ENCODE assay signal across 12 mouse cellular contexts in the genomic region with DNA sequence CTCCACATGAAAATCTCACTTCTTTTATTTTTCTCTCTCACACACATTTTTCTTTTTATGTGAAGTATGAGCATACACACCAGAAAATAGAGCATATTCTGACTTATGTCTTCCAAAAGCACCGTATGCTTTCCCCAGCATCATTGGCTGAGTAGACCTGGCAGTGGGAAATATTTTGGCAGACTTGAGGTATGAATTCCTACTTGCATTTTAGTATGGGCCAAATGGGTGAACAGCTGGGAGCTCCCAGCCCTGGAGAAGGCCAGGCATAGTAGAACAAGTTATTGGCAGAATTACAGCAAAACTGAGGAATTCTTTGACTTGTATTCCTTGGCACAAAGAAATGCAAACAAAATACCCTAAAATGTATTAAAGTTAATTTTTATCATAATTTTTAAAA.
A peak's percentile ranks its signal among the peaks of the same experiment; 100 is the strongest.
DNase-seq lines count a peak whose midpoint lies in the region; ATAC-seq and TF ChIP-seq lines count a peak whose summit lies in the region.
"Had no signal": no experiment of that assay in that cellular context is flagged by ENCODE, and none has a peak within 500 bp of the region (broad histone marks: within the 10 kb centered on the region; RNA-seq: fewer than 3 reads in every experiment).

No protein-coding gene starts in this region.

- H3K4me3 ChIP-seq in midbrain, postnatal 0 days (ENCODE audit: low read depth, low read length) = no peak overlapping the region
- H3K4me3 ChIP-seq in midbrain, embryonic 11.5 days (ENCODE audit: low read depth, low read length) = no peak overlapping the region
- H3K4me3 ChIP-seq: heart, embryonic 10.5 days; megakaryocyte, embryonic 14.5 days had no signal

- H3K9ac ChIP-seq in midbrain, postnatal 0 days (replicated peaks; ENCODE audit: low read length, poor library complexity, severe bottlenecking) = no peak overlapping the region
- no peak overlapping the region for H3K9ac ChIP-seq in midbrain, embryonic 11.5 days (ENCODE audit: low read length)

- no peak overlapping the region for H3K27ac ChIP-seq in midbrain, postnatal 0 days (ENCODE audit: low read depth, low read length)
- H3K27ac ChIP-seq in midbrain, embryonic 11.5 days (ENCODE audit: low read depth, low read length) = no peak overlapping the region
- H3K27ac ChIP-seq: heart, embryonic 10.5 days had no signal

- no peaks in the 10 kb centered on the region for H3K27me3 ChIP-seq in midbrain, postnatal 0 days (ENCODE audit: insufficient read depth, low read length)
- no peaks in the 10 kb centered on the region for H3K27me3 ChIP-seq in midbrain, embryonic 11.5 days (ENCODE audit: control insufficient read depth, insufficient read depth, low read length)
- H3K27me3 ChIP-seq: megakaryocyte, embryonic 14.5 days had no signal

- no peaks in the 10 kb centered on the region for H3K36me3 ChIP-seq in midbrain, postnatal 0 days (ENCODE audit: insufficient read depth, low read length)
- H3K36me3 ChIP-seq in midbrain, embryonic 11.5 days (ENCODE audit: control insufficient read depth, insufficient read depth, low read length) = no peaks in the 10 kb centered on the region
- H3K36me3 ChIP-seq: heart, embryonic 10.5 days had no signal

- H3K9me3 ChIP-seq in midbrain, postnatal 0 days (ENCODE audit: low read length) = no peaks in the 10 kb centered on the region
- no peaks in the 10 kb centered on the region for H3K9me3 ChIP-seq in midbrain, embryonic 11.5 days (ENCODE audit: control insufficient read depth, low read length)
- H3K9me3 ChIP-seq: heart, embryonic 10.5 days; megakaryocyte, embryonic 14.5 days had no signal

- peak; percentile 30 for DNase-seq in midbrain, postnatal 0 days (ENCODE audit: low spot score)
- DNase-seq in midbrain, embryonic 11.5 days (ENCODE audit: low spot score, missing footprints) = no peak
- peak; percentile 53 to 77 for DNase-seq in cerebellum, postnatal 14 days
- DNase-seq in layer of hippocampus, postnatal 10 days (ENCODE audit: low spot score in 2 of 2) = peak; percentile 2 to 11
- DNase-seq in spleen, adult 18-20 months = no peak
- no peak for DNase-seq in neural tube, embryonic 10.5 days (ENCODE audit: extremely low spot score, low spot score)
- no peak for DNase-seq in testis, postnatal 14 days (ENCODE audit: low spot score)
- DNase-seq: adrenal gland, postnatal 10 days; embryo, embryonic 11 days; kidney, adult 2 months had no signal

- TF ChIP-seq CTCF in midbrain, postnatal 0 days (IDR thresholded peaks at IDR 0.05) = no peak

- ATAC-seq in midbrain, postnatal 0 days (ENCODE audit: low FRiP score) = no peak
- no peak for ATAC-seq in midbrain, embryonic 11.5 days (ENCODE audit: low FRiP score)

- no peak overlapping the region for H3K4me2 ChIP-seq in midbrain, postnatal 0 days (ENCODE audit: low read depth, low read length, poor library complexity, severe bottlenecking)
- no peak overlapping the region for H3K4me2 ChIP-seq in midbrain, embryonic 11.5 days

- H3K4me1 ChIP-seq in midbrain, postnatal 0 days (ENCODE audit: insufficient read depth, low read length) = no peaks in the 10 kb centered on the region
- H3K4me1 ChIP-seq in midbrain, embryonic 11.5 days (ENCODE audit: control insufficient read depth, insufficient read depth, low read length) = no peaks in the 10 kb centered on the region
- H3K4me1 ChIP-seq: heart, embryonic 10.5 days; megakaryocyte, embryonic 14.5 days had no signal

- 78% methylated on average over 1 of the region's 1 CpGs for WGBS in midbrain, postnatal 0 days
- 80% methylated on average over 1 of the region's 1 CpGs for WGBS in midbrain, embryonic 11.5 days

Comparison
In these comparisons a context has a peak if more than half of its experiments do, and no peak if none do; other contexts are left out.
1. DNase-seq: peak in midbrain, postnatal 0 days (single experiment), cerebellum, postnatal 14 days (2 of 2) and layer of hippocampus, postnatal 10 days (2 of 2); none in midbrain, embryonic 11.5 days (single experiment), spleen, adult 18-20 months (0 of 2), neural tube, embryonic 10.5 days (single experiment) and testis, postnatal 14 days (single experiment).